Mouse (Mus musculus) neural tube, embryonic 10.5 days (tissue): ENCODE results near the gene Stox2.

Experiments used
- DNase-seq: peaks from one replicate; pipeline ENCODE4 v3.0.0-alpha.2; 2017; ENCODE audit warnings: low spot score; ENCODE audit errors: extremely low spot score

The Stox2 gene

DNA sequence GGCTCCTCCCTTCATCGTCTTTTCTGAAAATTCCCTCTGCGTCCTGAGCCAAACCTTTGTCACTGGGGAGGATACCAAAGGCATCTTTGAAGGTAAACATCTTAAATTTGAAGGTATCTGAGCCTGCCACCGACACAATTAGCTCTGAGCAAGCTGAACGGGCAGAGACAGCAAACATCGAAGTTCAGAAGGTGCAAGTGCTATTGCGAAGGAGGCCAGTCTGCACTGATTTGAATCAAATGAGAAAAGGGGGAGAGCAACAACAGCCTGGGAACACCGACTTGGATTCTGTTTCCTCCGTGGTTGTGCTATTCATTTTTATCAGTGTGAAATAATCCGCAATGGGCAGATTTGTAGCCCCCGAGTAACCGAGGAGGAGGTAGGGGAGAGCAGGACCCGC lies 202.5 kb downstream of the Stox2 start:
- no peak for DNase-seq

DNA sequence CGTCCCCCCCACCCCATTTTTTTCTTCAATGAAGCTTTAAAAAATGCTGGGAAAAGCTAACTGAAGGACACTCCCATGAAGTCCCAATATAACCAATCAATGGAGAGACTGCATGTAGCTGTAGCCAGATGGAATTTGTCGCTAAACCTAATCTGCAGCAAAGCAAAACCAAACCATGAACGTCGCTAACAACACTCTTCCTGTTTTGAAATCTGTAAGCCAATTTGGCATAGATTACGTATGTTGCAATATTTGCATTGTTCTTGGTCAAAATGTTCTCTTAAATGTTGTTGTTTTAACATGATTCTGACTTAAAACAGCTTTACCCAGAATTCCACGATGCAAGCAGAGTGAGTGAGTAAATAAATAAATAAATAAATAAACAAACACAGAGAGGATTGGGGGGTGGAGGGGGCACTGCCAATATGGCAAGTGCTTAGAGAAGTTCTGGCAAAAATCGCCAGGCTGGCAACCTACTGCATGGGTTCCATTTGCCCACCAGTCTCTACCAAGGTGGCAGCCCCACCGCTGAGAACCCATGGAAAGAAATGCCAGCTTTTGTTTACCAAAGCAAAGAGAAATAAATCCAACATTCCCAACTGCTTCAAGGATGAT lies 203.0 kb downstream of the Stox2 start:
- DNase-seq, result no peak

DNA sequence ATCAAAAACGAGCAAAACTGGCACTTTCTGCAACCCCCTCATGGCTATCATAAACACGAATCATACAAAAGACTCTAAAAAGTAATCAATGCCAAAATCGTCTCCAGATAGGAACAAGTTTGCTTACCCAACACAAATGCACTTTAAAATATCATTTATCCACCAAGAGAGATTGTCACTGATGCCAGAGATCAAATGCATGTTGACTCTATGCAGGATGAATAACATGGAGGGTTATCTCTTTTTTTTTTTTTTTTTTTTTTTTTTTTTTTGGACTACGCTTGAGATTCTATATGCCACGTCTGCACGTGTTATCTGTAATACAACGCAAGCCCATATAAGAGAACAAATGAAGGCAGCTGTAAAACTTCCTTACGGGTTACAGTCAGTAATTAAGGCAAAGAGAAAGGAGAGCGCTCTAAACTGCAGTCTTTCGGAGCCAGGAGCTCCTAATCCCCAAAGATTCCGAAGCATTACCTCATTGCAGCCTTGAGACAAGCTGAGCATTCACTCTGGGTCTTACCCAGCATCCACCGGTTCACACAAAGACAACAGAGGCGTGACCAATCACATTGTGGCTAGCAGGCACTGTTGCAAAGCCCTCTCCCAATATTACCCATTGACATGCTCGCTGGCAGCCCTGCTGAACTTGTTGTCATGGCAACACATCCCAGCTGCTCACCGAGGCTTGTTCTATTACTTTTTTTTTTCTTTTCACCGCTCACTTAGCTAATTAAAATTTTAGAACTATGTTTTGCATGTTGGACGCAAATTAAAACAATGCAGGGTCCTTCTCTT lies 203.8 kb downstream of the Stox2 start:
- DNase-seq, result peak; percentile 81

DNA sequence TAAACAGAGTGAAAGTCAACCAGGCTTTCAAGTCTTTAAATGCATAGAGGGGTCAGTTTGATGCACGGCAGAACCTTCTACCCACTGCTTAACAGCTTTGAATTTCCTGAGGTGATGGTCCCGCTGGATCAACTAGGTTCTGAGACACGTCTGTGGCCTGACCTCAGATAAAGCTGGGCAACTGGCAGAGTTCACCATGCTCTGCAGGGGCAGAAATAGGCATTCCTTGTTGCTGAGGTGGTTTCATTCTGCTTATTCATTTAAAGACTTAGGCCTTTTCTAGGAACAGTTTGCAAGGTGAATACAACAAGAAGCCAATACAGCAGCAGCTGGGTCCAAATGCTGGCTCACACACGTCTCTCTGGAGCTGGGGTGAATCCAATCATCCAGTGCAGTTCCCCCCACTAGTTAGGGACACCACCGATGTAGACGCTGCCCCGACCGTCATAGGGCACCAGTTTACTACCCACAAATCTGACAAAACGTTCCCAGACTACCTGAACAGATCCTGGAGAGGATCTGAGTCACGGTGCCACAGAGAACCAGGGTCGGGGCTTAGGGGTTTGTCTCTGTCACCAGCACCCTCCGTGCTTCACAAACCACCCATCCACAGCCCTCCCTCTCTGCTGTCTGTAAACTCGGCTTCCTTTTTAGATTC lies 204.6 kb downstream of the Stox2 start:
- DNase-seq, result no peak

DNA sequence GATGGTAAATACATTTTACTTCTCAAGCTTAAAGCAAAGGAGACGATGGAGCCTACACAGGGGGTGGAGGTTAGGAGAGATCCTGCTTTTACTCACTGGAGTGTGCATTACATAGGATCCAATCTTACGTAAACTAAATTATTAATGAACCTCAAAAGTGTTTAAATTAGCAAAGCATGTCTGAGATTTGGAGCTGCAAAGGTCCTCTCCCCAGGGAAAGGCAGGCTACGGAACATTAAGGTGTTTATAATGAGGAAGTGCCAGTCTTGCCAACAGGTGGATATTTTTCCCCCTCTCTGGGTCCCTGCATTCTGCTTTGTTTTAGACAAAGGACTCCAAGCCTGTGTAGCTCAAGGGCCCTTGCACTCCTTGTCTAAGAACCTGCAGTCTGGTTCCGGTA lies 205.3 kb downstream of the Stox2 start:
- no peak for DNase-seq

DNA sequence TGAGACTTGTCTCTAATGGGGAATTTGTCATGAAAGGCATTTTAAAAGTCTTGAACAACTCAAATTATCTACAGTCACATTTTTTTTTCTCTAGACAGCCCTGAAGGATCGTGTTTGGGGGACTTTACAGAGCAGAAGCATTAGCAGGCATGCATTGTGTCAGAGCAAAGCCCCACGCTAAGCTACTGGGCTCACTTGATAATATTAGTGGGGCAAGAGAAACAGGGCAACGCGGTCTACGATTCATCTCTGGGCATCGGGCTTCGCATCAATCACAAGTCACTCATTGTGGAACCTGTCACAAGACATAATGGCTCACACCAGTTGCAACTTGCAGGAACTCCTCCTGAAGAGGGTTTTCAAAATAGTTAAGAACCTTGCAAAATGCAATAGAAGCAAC lies 205.9 kb downstream of the Stox2 start:
- DNase-seq, result no peak

DNA sequence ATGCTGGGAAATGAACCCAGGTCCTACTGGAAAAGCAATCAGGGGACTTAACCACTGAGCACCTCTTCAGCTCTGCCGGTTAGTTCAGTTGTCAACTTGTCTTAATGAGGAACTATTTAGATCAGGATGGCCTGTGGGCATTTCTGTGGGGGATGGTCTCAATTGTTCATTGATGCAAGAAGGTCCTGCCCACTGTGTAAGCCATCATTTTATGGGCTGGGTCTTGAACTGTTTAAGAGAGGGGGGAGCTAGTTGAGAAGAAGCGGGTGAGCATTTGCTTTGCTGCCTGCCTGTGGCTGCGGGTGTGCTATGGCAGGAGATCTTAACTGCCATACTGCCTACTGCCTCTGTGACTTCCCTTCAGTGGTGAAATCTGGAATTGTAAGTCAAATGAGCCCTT lies 214.1 kb downstream of the Stox2 start:
- DNase-seq, result no peak

DNA sequence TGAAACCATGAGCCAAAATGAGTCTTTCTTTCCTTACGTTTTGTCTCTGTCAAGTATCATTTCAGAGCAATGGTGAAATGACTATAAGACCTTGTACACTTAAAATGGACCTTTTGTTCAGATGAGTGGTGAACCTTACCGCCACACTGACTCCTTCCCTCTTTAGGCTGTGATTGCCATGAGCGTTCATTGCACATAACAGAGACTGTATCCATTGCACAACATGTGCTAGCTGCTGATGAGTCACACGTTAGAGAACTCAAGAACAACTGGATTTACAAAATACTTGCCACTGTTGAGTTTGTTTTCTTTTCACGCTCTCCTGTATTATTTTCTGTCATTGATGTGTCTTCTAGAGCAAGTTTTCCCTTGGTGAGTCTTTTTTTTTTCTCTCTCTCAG lies 216.1 kb downstream of the Stox2 start:
- DNase-seq, result no peak

DNA sequence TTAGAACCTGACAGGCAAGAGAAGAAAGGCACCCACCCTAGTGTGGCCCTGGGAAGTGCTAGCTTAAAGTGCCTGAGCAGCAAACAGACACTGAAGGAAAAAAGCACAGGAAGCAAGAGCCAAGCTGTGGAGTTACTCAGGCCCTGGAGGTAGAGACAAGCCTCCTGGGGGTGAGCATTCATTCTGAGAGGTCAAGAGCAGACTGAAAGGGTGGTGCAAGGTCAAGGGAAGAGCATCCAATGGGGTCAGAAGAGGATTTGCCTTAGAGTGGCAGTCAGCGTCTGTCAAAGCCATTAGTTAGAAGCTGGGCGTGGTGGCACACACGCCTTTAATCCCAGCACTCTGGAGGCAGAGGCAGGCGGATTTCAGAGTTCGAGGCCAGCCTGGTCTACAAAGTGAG lies 224.3 kb downstream of the Stox2 start:
- DNase-seq, result no peak

DNA sequence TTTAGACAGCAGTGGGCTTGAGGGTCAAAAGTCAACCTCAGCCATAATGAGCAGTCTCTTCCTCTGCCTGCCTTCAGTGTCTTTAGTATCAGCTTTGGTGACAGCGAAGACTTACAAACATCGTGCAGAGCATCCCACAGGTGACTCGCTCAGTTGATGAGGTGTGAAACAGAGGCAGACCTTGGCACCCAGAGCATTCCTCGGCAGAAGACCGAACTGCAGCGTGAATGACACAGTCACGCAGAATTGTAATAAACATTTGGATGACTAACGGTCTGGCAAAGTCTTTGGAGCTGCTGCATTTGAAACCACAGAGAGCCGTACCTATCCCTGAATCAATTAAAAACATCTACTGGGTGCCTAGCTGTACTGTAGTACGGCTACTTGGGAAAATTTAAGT lies 225.0 kb downstream of the Stox2 start:
- DNase-seq, result no peak

DNA sequence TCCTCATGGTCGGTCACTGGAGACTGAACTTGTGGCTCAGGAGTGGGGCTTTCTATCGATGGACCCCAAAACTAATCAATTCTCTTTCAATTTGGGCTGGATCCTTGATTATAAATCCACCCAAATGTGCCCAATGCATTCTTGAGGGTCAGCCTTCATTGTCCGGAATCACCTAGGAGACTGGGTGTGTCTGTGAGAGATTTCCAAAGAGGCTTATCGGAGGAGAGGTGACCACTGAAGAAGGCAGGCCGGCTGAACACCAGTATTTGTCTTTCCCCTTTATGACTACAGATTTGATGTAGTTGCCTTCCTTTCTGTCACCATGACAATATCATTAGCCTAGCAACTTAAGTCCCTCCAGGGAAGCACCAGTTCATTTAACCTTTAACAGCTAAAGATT lies 225.8 kb downstream of the Stox2 start:
- DNase-seq, result peak; percentile 13

DNA sequence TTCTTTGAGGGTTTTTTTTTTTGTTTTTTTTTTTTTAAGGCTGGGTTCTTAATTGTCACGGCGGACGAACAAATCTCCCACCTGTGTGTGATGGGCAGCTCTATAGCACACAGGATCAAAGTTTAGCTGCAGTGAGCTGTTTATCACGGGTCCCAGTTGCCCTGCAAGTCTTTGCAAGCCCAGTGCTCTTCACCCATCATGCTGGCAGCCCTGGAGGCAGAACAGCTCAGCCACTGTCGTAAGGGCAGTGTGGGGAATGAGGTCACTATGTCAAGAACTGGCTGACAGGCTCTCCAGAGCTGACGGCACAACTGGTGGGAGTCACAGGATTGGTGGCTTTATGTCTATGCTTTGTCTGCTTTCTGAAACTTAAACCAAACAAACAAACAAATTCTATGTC lies 227.6 kb downstream of the Stox2 start:
- DNase-seq, result no peak

DNA sequence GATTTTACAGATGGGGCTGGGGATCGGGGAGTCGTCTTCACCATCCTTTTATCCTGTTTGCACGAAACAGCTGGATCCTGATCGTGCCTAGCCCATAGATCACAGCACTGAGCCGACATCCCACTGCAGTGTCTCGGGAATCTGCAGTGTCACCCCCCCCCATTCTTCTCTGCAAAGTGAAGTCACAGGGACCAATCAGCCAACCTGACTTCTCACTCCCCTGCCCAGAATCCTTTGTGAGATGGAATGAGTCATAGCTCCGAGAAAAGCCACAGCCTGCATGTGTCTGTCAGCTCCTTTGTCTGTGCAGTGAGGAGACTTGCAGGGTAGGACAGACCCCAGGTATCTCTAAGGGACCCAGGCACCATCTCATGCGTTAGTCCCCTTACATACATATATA lies 228.1 kb downstream of the Stox2 start:
- no peak for DNase-seq

DNA sequence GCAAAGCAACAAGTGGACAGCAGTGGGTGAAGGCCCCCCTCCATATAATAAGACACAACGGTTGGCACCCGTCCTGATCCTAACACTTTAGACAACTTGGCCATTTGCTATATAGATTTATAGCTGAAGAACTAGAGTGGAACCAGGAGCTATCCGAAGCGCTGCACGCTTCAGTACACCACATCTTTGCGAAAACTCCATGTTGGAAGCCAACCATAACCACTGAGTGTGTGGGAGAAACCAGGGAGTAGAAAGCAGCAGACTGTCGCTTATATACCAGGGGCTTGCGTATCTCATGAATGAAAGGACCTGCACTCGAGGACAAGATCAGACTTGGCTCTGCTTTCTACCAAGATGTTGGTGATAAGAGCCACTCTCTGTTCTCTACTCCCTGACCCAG lies 234.0 kb downstream of the Stox2 start:
- DNase-seq, result no peak

DNA sequence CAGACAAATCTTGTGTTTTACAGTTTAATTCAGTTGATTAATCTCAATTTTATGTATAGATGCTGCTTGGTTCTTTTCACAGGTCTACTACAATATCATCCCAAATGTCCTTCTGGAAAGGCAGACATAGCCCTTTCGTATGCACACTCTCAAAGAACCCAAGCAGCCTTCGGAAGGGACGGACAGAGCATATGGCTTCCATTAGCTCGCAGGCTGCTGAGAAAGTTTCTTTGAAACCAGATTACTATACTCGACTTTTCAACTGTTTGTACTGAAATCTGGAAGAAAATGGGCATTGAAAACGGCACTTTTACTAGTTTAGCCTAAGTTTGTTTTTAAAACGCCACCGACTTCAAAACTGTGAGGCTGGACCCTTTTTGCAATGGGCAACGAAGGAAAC lies 234.9 kb downstream of the Stox2 start:
- DNase-seq, result no peak

DNA sequence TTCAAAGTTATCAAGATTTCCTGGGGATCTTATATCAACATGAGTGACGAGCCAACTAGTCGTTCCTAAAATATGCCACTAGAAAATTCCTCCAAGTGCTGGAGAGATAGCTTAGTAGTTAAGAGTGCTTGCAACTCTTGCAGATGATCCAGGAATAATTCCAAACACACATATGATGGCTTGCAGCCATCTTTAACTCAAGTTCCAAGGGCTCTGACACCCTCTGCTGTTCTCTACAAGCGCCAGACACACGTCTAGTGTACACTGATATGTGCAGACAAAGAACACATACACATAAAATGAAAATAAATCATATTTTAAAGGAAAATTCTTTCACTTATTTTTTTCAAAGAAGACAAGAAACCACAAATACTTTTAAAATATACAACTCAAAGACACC lies 237.9 kb downstream of the Stox2 start:
- no peak for DNase-seq

DNA sequence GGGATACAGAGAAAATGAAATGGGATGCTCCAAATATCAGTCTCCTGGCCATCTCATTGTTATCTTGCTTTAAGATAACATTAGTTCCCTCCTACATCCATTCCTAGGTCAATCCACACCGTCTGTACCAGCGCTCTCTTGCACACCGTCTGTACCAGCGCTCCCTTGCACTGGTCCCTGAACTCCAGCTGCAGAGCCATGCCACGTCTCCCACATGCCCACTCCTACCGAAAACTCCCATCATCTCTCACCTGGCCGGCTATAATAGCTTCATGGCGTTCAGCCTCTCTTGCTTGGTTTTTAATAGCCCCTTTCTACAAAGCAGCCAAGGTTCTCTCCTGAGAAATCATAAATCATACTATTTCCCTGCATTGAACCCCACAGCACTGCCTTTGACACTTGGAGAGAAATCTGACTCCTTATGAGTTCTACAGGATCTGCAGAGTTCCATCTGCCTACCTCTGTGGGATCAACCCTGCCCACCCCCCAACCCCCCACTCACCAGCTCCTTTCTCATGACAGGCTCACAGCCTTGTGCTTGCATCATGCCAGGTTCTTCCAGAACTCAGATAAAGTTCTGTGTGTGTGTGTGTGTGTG lies 239.4 kb downstream of the Stox2 start:
- DNase-seq, result no peak

DNA sequence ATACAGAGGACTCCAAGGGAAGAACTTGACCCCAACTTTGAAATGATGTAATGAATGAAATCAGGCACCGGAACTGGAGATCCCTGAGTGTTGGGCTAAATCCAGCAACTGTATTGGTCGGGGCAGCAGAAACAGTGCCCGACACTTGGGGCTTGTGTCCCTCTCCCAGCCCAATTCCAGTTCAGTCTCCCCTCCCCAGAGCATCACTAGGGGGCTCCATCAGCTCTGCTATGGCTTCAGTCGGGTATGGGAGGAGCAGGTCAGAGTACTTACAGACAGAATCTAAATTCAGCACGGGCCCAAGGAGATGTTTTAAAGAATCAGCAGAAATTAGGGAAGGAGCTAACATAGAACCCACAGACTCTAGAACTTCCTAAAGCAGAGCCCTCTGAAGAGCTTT lies 240.7 kb downstream of the Stox2 start:
- no peak for DNase-seq

DNA sequence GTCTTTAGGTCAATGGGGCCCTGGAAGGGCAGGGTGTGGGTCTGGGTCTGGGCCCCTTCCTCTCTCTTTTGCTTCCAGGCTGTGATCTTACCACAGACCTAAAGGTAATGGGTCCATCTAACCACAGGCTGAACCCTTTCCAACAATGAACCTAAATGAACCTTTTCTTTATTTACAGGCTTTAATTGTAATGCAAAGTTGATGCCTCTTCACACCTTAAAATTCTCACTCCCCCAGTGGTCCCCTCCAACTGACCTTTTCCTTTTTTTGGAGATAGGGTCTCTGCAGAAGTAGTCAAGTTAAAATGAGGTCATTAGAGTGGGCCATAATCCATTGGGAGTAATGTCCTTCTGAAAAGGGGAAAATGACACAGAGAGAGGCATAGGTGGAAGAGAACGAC lies 249.8 kb downstream of the Stox2 start:
- no peak for DNase-seq

DNA sequence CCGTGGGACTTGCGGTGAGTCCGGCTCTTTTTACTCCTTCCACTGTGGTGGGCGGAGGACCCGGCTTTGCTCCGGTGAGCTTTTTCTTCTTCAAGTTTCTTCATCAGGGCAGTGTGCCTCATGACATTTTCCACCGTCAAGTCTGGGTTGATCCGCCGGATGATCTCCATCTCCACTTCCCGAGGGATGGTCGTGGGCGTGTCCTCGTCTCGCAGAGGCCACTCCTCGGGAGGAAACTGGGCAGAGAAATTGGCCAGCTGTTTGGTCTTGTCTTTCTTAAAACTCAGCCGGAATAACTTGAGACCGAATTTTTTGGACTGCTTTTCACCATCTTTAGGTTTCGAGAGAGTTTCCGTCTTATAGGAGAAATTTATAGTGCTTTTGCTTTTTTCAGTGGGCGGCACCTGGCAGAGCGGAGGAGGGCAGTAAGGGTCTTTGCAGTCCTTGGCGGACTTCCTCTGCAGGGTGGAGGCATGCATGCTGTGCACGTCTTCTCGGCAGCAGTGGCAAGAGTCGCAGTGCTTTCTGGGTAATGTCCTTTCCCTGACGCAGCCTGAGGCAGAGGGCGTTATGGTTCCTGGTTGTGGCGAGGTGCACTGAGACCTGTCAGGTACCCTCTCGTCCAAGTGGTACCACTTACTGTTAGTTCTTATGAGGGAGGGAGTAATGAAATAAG lies 252.7 kb downstream of the Stox2 start:
- DNase-seq, result no peak

DNA sequence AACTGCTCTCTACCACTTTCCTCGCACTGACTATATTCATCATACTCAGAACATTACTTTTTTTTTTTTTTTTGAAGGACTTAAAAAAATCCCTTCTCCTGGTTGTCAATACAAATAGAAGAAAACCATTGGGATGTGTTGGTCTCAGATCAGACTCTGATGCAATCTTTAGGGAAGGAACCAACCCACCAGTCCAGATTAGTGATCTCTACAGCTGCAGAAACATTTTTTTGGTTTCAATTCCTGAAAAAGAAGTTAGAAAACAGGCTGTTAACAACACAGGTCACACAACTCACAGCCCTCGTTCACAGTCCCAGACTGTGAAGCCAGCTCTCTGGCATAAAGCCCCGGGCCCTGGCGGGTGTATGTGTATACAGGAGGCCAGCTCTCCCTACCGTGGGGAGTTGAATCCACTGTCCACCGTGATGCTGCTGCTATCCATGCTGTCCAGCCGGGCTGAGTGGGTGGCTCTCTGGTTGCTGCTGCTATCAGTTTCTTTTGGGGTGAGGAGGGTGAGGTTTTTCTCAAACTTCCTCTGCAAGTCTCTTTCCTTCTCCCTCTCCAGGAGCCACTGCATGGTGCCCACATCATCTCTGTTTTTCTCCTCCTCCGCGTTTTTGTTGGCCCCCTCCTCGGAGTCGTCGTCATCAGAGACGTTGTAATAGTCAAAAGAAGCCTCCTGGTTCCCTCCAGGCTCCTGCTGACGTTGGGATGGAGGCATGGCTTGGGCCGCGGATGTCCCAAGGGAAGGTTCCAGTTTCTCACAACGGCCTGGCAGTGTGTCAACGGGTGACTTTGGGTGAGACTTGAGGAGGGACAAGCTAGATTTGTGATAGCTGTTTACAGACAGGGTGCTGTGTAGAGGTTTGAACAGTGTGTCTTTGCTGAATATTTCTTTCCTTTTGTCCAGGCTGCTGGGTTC lies 254.5 kb downstream of the Stox2 start:
- DNase-seq, result no peak
